Mouse (Mus musculus): ENCODE data around the gene Dppa5a. TPM values are rescaled to one million over a fixed set of nuclear protein-coding genes. Genes with fewer than 3 reads are reported as not detected.
"Not testable (repeated sequence)": the region's sequence is repeated elsewhere in the genome, so short reads cannot be mapped to it uniquely, and the experiment has no call there.

Dppa5a gene
- polyA plus RNA-seq, 1 experiment from 2014 or later: 6.0 TPM

DNA sequence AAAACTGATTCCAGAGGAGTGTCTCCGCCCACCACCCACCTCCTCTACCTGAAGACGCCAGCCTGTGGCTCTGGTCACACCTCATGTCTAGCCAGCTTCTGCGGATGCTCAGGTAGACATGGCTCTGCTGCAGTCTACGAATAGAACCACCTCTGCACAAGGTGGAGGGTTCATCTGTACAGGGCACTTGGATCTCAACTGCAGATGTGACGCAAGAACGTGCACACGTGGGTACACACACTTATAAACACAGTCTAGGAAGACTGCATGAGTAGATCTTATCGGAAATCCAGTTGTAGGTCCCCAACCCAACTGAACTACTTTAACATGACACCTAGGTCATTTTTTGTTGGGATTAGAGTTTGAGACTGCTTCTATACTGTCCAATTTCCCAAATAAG, 12.4 kb downstream of the Dppa5a start, which contains the start of gene Gsta2:
TSS of gene Gsta2 (minus strand) at position 178 of the 400 bp plus-strand sequence.
- DNase-seq (ENCODE audit: low spot score) (no peak), ATAC-seq (ENCODE audit: low FRiP score) (no peak)
- H3K9me3 ChIP-seq (ENCODE audit: control insufficient read depth, low read length): no peaks in the 10 kb centered on the region
- H3K4me1 ChIP-seq (replicated peaks; ENCODE audit: control insufficient read depth, insufficient read depth, low read length): no peaks in the 10 kb centered on the region
- no peak within 1 kb of the TSS for H3K4me2 ChIP-seq (replicated peaks)
- H3K36me3 ChIP-seq (replicated peaks; ENCODE audit: control insufficient read depth, insufficient read depth): no peaks in the 10 kb centered on the region
- H3K4me3 ChIP-seq (replicated peaks; ENCODE audit: low read length): no peak within 1 kb of the TSS
- 92% methylated on average over 8 of the region's 8 CpGs for WGBS
- H3K27me3 ChIP-seq (ENCODE audit: control insufficient read depth, insufficient read depth, low read length): no peaks in the 10 kb centered on the region
- no peak within 1 kb of the TSS for H3K27ac ChIP-seq
- H3K9ac ChIP-seq: no peak within 1 kb of the TSS

DNA sequence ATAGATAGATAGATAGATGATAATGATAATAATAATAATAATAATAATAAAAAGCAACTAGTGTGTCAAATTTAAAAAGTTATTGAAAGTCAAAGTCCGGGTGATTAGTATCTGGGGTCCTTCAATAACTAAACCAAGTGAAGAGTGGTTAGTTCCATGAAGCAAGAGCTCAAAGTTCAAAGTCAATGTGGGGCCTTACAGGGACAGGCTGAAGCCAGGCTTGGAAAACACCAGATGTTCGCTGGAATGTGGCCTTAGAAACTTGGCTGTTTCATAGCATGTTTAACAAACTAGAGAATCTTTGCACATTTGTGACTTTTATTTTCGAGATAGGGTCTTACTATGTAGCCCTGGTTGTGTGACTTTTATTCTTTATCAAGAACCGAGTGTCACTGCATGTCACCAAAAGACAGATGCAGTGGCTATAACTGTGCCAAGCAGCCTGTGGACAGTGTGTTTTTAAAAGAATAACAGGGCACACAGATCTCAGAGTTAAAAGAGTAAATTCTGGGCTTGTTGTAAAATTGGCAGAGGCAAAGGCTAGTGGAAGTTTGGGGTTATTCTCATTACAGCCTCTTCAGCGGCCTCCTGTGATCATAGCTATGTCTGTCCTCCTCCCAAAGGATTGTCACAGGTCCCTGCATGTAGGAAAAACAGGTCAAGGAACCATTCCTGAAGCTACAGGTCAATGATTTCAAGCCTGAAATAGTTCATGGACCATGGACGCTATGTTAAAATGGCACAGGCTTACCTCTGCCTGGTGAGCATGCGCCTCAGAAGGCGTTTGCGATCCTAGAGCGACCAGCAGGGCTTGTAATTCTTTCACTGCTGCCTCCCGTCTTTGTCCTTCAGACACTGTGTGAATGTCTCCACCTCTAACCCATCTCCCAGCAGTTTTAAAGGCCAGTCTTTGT, 13.1 kb downstream of the Dppa5a start:
- Histone ChIP-seq H3K36me3 (replicated peaks; ENCODE audit: control insufficient read depth, insufficient read depth) (no peaks in the 10 kb centered on the region), H3K4me2 (replicated peaks) (no peak overlapping the region), H3K9ac (no peak overlapping the region), H3K4me3 (replicated peaks; ENCODE audit: low read length) (no peak overlapping the region), H3K27ac (no peak overlapping the region), H3K9me3 (ENCODE audit: control insufficient read depth, low read length) (no peaks in the 10 kb centered on the region), H3K27me3 (ENCODE audit: control insufficient read depth, insufficient read depth, low read length) (no peaks in the 10 kb centered on the region), H3K4me1 (replicated peaks; ENCODE audit: control insufficient read depth, insufficient read depth, low read length) (no peaks in the 10 kb centered on the region)
- ATAC-seq (ENCODE audit: low FRiP score): no peak
- no peak for DNase-seq (ENCODE audit: low spot score)
- 83% methylated on average over 11 of the region's 11 CpGs for WGBS

DNA sequence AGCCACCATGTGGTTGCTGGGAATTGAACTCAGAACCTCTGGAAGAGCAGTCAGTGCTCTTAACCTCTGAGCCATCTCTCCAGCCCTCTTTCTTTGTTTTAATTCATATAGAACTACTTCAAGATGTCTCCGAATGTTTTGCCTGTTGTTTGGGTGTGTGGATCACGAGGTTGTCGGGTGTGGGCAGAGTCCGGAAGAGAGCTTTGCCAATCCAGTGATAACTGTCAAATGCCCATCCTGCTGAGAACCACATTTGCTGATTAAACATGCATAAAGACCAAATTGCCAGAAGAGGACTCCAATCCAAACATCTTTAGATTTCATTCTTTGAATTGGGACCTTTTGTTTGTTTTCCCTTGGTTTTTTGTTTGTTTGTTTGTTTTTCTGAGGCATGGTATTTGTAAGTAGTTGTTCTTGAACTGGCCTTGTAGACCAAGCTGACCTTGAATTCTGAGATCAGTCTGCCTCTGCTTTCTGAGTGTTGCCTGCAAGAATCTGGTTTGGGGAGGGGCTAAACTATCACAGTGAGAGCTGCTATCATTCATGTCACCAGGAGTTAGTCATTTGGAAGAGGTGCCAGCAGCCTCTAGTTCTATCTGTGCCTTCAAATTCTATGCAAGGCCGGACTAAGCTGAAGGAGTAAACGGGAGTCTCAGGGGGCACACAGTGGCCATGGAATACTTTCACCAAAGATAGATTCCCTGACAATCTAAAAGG, 16.3 kb downstream of the Dppa5a start:
- DNase-seq (ENCODE audit: low spot score): no peak
- no peaks in the 10 kb centered on the region for H3K36me3 ChIP-seq (replicated peaks; ENCODE audit: control insufficient read depth, insufficient read depth)
- H3K27me3 ChIP-seq (ENCODE audit: control insufficient read depth, insufficient read depth, low read length): no peaks in the 10 kb centered on the region
- ATAC-seq (ENCODE audit: low FRiP score): no peak
- H3K4me1 ChIP-seq (replicated peaks; ENCODE audit: control insufficient read depth, insufficient read depth, low read length): no peaks in the 10 kb centered on the region
- H3K4me2 ChIP-seq (replicated peaks): no peak overlapping the region
- no peak overlapping the region for H3K27ac ChIP-seq
- no peak overlapping the region for H3K4me3 ChIP-seq (replicated peaks; ENCODE audit: low read length)
- no peak overlapping the region for H3K9ac ChIP-seq
- 86% methylated on average over 6 of the region's 6 CpGs for WGBS
- H3K9me3 ChIP-seq (ENCODE audit: control insufficient read depth, low read length): no peaks in the 10 kb centered on the region

DNA sequence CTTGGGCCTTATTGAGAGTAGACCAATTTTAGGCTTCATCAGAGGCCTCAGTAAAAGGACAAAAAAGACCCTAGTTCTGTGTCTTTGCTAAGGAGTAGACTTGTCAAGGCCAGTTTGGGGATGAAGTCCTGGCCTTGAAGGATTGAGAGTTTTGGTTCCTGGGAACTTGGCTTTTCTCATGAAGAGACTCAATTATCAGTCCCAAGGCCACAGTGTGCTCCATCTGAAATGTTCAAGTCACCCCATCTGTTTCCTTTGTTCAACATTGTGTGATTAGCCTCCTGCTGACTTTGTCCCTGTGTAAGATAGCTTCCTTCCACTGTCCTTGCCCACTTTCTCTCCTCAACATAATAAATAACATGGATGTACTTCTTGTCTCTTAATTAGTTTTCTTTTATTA, 18.0 kb downstream of the Dppa5a start:
- H3K9ac ChIP-seq; H3K4me2 ChIP-seq (replicated peaks); DNase-seq (ENCODE audit: low spot score); H3K36me3 ChIP-seq (replicated peaks; ENCODE audit: control insufficient read depth, insufficient read depth); H3K27me3 ChIP-seq (ENCODE audit: control insufficient read depth, insufficient read depth, low read length); H3K4me1 ChIP-seq (replicated peaks; ENCODE audit: control insufficient read depth, insufficient read depth, low read length); H3K27ac ChIP-seq; H3K9me3 ChIP-seq (ENCODE audit: control insufficient read depth, low read length); ATAC-seq (ENCODE audit: low FRiP score); H3K4me3 ChIP-seq (replicated peaks; ENCODE audit: low read length): not testable (repeated sequence)

DNA sequence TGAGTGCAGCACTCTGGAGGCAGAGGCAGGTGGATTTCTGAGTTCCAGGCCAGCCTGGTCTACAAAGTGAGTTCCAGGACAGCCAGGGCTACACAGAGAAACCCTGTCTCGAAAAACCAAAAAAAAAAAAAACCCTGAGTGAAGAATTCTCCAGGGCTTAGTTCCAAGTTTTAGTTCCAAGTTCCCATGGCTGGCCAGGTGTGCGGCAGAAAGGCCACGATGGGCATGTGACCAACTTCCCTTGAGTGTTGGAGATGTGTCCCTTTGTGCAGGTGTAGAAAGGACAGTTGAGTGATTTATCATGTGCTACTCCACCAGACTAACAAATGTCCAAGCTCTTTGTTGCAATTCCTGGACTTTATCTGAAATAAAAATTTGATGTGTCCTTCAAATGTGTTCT, 18.8 kb downstream of the Dppa5a start:
- H3K36me3 ChIP-seq (replicated peaks; ENCODE audit: control insufficient read depth, insufficient read depth); H3K27me3 ChIP-seq (ENCODE audit: control insufficient read depth, insufficient read depth, low read length); H3K4me3 ChIP-seq (replicated peaks; ENCODE audit: low read length); H3K27ac ChIP-seq; H3K9ac ChIP-seq; ATAC-seq (ENCODE audit: low FRiP score); H3K9me3 ChIP-seq (ENCODE audit: control insufficient read depth, low read length); H3K4me2 ChIP-seq (replicated peaks); DNase-seq (ENCODE audit: low spot score); H3K4me1 ChIP-seq (replicated peaks; ENCODE audit: control insufficient read depth, insufficient read depth, low read length): not testable (repeated sequence)
- WGBS: 84% methylated on average over 3 of the region's 3 CpGs

DNA sequence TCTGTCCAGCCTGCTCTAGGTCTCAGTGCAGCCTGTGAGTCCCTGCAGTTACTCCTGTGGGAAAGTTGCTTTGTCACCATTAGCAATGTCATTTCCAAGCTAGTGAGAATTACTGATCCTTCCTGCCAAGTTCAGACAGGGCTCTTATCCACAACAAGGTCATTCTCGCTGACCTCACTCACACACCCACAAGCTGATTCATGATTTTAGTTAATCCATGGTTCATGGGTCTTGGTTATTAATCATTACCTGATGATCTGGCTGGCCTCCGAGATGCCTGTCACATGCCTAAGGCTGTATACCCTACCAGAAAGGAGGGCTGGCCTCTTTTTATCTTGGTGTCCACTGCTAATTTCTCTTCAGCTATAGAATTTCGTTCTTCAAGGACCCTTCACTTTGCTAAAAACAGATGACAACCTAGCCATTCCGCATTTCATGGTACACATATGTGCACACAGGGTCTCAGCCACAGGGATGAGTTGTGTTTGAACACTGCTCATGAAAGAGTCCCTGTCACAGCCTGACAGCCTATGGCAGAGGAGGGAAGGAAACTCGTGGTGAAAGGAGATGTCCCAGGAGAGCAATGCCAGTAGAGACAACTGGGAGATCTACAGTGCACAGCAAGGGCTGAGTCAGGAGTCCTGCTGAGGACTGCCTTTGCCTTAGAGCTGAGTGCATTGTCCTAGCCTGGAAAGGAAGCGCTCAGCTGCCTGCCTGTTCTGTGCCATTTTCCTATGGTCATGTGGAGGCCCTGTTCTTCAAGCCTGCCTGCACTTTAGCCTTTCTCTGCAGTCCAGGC, 19.6 kb downstream of the Dppa5a start:
- WGBS: 70% methylated on average over 6 of the region's 6 CpGs
- H3K36me3 ChIP-seq (replicated peaks; ENCODE audit: control insufficient read depth, insufficient read depth); H3K27ac ChIP-seq; DNase-seq (ENCODE audit: low spot score); H3K9me3 ChIP-seq (ENCODE audit: control insufficient read depth, low read length); H3K9ac ChIP-seq; H3K4me2 ChIP-seq (replicated peaks); H3K4me3 ChIP-seq (replicated peaks; ENCODE audit: low read length); H3K4me1 ChIP-seq (replicated peaks; ENCODE audit: control insufficient read depth, insufficient read depth, low read length); ATAC-seq (ENCODE audit: low FRiP score); H3K27me3 ChIP-seq (ENCODE audit: control insufficient read depth, insufficient read depth, low read length): not testable (repeated sequence)

DNA sequence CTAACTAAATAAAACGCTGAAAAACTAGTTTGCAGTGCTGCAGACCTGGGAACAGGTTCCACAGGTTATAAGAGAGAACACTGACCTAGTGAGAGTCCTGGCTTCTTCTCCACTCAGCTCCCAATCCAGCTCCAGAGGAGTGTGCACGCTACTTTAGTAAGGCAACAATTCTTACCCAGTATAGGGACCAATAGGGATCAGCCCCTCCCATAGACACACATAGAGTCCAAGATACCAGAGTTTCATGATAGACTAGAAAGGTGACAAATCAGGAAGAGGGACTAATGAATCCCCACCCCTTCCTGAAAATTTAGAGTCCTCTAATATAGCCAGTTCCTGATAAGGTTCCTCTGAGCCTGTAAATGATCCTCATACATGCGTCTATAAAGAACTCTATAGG, 21.0 kb downstream of the Dppa5a start:
- Histone ChIP-seq H3K4me3 (replicated peaks; ENCODE audit: low read length) (no peak overlapping the region), H3K27me3 (ENCODE audit: control insufficient read depth, insufficient read depth, low read length) (no peaks in the 10 kb centered on the region), H3K27ac (no peak overlapping the region), H3K9me3 (ENCODE audit: control insufficient read depth, low read length) (no peaks in the 10 kb centered on the region), H3K36me3 (replicated peaks; ENCODE audit: control insufficient read depth, insufficient read depth) (no peaks in the 10 kb centered on the region), H3K9ac (no peak overlapping the region), H3K4me2 (replicated peaks) (no peak overlapping the region), H3K4me1 (replicated peaks; ENCODE audit: control insufficient read depth, insufficient read depth, low read length) (no peaks in the 10 kb centered on the region)
- ATAC-seq (ENCODE audit: low FRiP score): no peak
- WGBS: 77% methylated on average over 3 of the region's 3 CpGs
- DNase-seq (ENCODE audit: low spot score): no peak

DNA sequence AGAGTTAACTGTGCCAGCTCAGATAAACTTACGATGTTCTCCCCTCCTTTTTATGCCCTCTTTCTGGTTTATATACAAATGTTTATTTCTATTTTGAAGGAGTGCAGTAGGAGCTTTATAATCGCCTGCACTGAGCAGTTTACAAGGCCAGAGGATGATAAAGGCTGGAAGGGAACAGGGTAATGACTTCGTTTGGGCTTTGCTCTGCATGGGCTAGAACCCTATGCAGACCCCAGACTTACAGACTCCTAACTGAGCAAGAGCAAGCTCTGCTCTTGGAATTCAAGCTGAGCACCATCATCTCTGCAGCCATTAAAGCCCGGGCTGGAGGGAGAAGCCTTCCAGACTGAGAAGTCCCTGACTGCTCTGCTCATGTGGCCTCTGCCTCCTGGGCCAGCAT, 22.7 kb downstream of the Dppa5a start:
- DNase-seq (ENCODE audit: low spot score); H3K9me3 ChIP-seq (ENCODE audit: control insufficient read depth, low read length); H3K9ac ChIP-seq; ATAC-seq (ENCODE audit: low FRiP score); H3K27ac ChIP-seq; H3K4me3 ChIP-seq (replicated peaks; ENCODE audit: low read length); H3K4me1 ChIP-seq (replicated peaks; ENCODE audit: control insufficient read depth, insufficient read depth, low read length); H3K27me3 ChIP-seq (ENCODE audit: control insufficient read depth, insufficient read depth, low read length); H3K36me3 ChIP-seq (replicated peaks; ENCODE audit: control insufficient read depth, insufficient read depth); H3K4me2 ChIP-seq (replicated peaks): not testable (repeated sequence)
- 75% methylated on average over 3 of the region's 4 CpGs for WGBS

DNA sequence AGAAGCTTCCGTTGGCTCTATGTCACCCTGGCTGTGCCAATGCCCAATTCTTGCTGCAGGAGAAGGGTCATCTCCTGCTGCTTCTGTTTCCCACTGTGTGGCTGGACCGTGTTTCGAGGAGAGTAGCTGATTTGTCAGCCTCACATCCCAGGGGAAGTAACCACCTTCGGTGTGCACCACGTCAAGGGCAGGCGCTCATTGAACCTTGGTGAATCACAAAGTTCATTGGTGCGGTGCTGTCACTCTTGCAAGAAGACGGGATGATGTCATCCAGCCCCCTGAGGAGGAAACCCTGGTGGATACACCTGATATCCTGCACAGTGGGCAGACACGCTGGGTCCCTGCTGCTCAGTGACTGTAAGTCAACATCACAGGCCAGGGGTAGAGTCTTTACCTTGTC, 24.9 kb downstream of the Dppa5a start:
- H3K27me3 ChIP-seq (ENCODE audit: control insufficient read depth, insufficient read depth, low read length); H3K4me3 ChIP-seq (replicated peaks; ENCODE audit: low read length); H3K9me3 ChIP-seq (ENCODE audit: control insufficient read depth, low read length); H3K9ac ChIP-seq; DNase-seq (ENCODE audit: low spot score); H3K27ac ChIP-seq; H3K36me3 ChIP-seq (replicated peaks; ENCODE audit: control insufficient read depth, insufficient read depth); H3K4me1 ChIP-seq (replicated peaks; ENCODE audit: control insufficient read depth, insufficient read depth, low read length); ATAC-seq (ENCODE audit: low FRiP score); H3K4me2 ChIP-seq (replicated peaks): not testable (repeated sequence)
- WGBS: 90% methylated on average over 9 of the region's 9 CpGs
